Comparison of ENCODE assay signal across 34 mouse cellular contexts in genomic region chr12:44308221-44308620, GRCm38 (mm10). TPM values are rescaled to one million over a fixed set of nuclear protein-coding genes. Genes with fewer than 3 reads are reported as not detected.
"Had no signal": no experiment of that assay in that cellular context is flagged by ENCODE, and none has a peak within 500 bp of the region (broad histone marks: within the 10 kb centered on the region; RNA-seq: fewer than 3 reads in every experiment).

No protein-coding gene starts in this region.

- H3K9me3 ChIP-seq: limb, embryonic 10.5 days; limb, embryonic 12.5 days; limb, embryonic 13.5 days; limb, embryonic 15.5 days; liver, embryonic 12.5 days; liver, embryonic 13.5 days; liver, embryonic 15.5 days; lung, embryonic 15.5 days; megakaryocyte, embryonic 14.5 days; midbrain, embryonic 10.5 days; midbrain, embryonic 12.5 days; midbrain, embryonic 13.5 days; midbrain, embryonic 15.5 days; neural tube, embryonic 12.5 days; neural tube, embryonic 13.5 days had no signal

- H3K4me3 ChIP-seq: limb, embryonic 10.5 days; limb, embryonic 12.5 days; limb, embryonic 13.5 days; limb, embryonic 15.5 days; liver, embryonic 12.5 days; liver, embryonic 13.5 days; liver, embryonic 15.5 days; lung, embryonic 15.5 days; megakaryocyte, embryonic 14.5 days; midbrain, embryonic 10.5 days; midbrain, embryonic 12.5 days; midbrain, embryonic 13.5 days; midbrain, embryonic 15.5 days; myocyte; neural tube, embryonic 12.5 days; neural tube, embryonic 13.5 days had no signal

- H3K9ac ChIP-seq: limb, embryonic 12.5 days; limb, embryonic 13.5 days; limb, embryonic 15.5 days; liver, embryonic 12.5 days; liver, embryonic 13.5 days; liver, embryonic 14.5 days; liver, embryonic 15.5 days; liver, postnatal 0 days; lung, embryonic 14.5 days; lung, embryonic 15.5 days; midbrain, embryonic 12.5 days; midbrain, embryonic 13.5 days; midbrain, embryonic 15.5 days; neural tube, embryonic 12.5 days; neural tube, embryonic 13.5 days had no signal

- DNase-seq: left cerebral cortex, postnatal 4 days; liver; liver, embryonic 13.5 days; liver, postnatal 0 days; lung, adult 18-20 months; lung, adult 2 months; lung, embryonic 14.5 days; lung, postnatal 10 days; lung, postnatal 14 days; lung, postnatal 36 days; lung, postnatal 4 days; midbrain, embryonic 14.5 days had no signal

- H3K27ac ChIP-seq: limb, embryonic 10.5 days; limb, embryonic 12.5 days; limb, embryonic 13.5 days; limb, embryonic 15.5 days; liver, embryonic 12.5 days; liver, embryonic 13.5 days; liver, embryonic 14.5 days; liver, embryonic 15.5 days; lung, embryonic 15.5 days; macrophage; midbrain, embryonic 10.5 days; midbrain, embryonic 12.5 days; midbrain, embryonic 13.5 days; midbrain, embryonic 15.5 days; neural tube, embryonic 12.5 days; neural tube, embryonic 13.5 days had no signal

- H3K4me1 ChIP-seq: limb, embryonic 10.5 days; limb, embryonic 12.5 days; limb, embryonic 13.5 days; limb, embryonic 15.5 days; liver, embryonic 12.5 days; liver, embryonic 13.5 days; liver, embryonic 15.5 days; lung, embryonic 15.5 days; midbrain, embryonic 12.5 days; midbrain, embryonic 13.5 days; midbrain, embryonic 15.5 days; neural tube, embryonic 12.5 days; neural tube, embryonic 13.5 days had no signal

- H3K27me3 ChIP-seq: limb, embryonic 12.5 days; limb, embryonic 13.5 days; limb, embryonic 15.5 days; liver, embryonic 12.5 days; liver, embryonic 13.5 days; liver, embryonic 15.5 days; lung, embryonic 15.5 days; megakaryocyte, embryonic 14.5 days; midbrain, embryonic 12.5 days; midbrain, embryonic 13.5 days; midbrain, embryonic 15.5 days; neural tube, embryonic 12.5 days; neural tube, embryonic 13.5 days had no signal

- ATAC-seq: liver, embryonic 12.5 days; liver, postnatal 0 days; lung, postnatal 0 days; midbrain, embryonic 13.5 days; midbrain, embryonic 15.5 days; midbrain, embryonic 16.5 days had no signal

RNA-seq across cellular contexts. Expression of gene Nrcam, which starts 20.5 kb away (rescaled TPM):
- total RNA-seq: liver, adult 2 months; megakaryocyte, adult 5-6 weeks; monocyte, adult 5-6 weeks had no signal
- polyA plus RNA-seq: liver, adult 2 months; liver, postnatal 0 days had no signal
